Mouse (Mus musculus) heart, postnatal 0 days (tissue): ENCODE measurements around the gene Spib.

ENCODE experiments used
- CTCF ChIP-seq: IDR thresholded peaks from 2 replicates; pipeline ENCODE4 v1.5.1; 2016; ENCODE audit warnings: antibody characterized with exemption, control low read depth, low read depth
- EP300 ChIP-seq: IDR thresholded peaks from 2 replicates; pipeline ENCODE4 v1.6.1; 2016; ENCODE audit warnings: antibody characterized with exemption, low read depth

- no peak for TF ChIP-seq CTCF
- TF ChIP-seq EP300 = no peak
Measured at GRCm38 (mm10) chr7:44550409-44550678, 18.5 kb upstream of the Spib start.
